Mouse (Mus musculus) gastrocnemius, postnatal 36 days (tissue): Measurements from ENCODE around the gene Mpv17l2. TPM values are rescaled to one million over a fixed set of nuclear protein-coding genes. Genes with fewer than 3 reads are reported as not detected.
A peak's percentile ranks its signal among the peaks of the same experiment; 100 is the strongest.

Source experiments
- DNase-seq, 2 experiments: peaks; one replicate each; pipeline ENCODE4 v3.0.0; 2022
- intact Hi-C: fragments of 180-260 bp; cut with DNase I; formaldehyde crosslinking; loops from one replicate; pipeline ENCODE4 v1.15.1; 2025
- total RNA-seq, 2 experiments: library from RNA; stranded (reverse); gene quantifications; 2 replicates each; pipeline ENCODE4 v1.2.3; 2021

Mpv17l2 gene
- total RNA-seq, 2 experiments from 2014 or later = 20.7 to 21.4 TPM

GRCm38 (mm10) chr8:70769359-70769758, 8.6 kb upstream of the Mpv17l2 start:
- peak; percentile 91 to 94 for DNase-seq
- intact Hi-C loops = no loop called here

- no peak for DNase-seq
- intact Hi-C loops = no loop called here
Observed at GRCm38 (mm10) chr8:70768956-70769355, 8.2 kb upstream of the Mpv17l2 start.

GRCm38 (mm10) chr8:70768231-70768776, 7.6 kb upstream of the Mpv17l2 start:
- intact Hi-C loops = no loop called here

GRCm38 (mm10) chr8:70767503-70767902, 6.8 kb upstream of the Mpv17l2 start:
- intact Hi-C loops = no loop called here
- DNase-seq = no peak

More at GRCm38 (mm10) chr8:70768231-70768776, 7.6 kb upstream of the Mpv17l2 start:
- DNase-seq = no peak

- DNase-seq = peak; percentile 72 to 73
- intact Hi-C loops = no loop called here
Observed at GRCm38 (mm10) chr8:70766571-70767440, 6.1 kb upstream of the Mpv17l2 start.

GRCm38 (mm10) chr8:70765838-70766570, 5.3 kb upstream of the Mpv17l2 start:
- intact Hi-C loops = no loop called here
- DNase-seq = no peak

- DNase-seq = no peak
- intact Hi-C loops = no loop called here
Observed at GRCm38 (mm10) chr8:70765329-70765728, 4.6 kb upstream of the Mpv17l2 start.

GRCm38 (mm10) chr8:70764676-70765075, 3.9 kb upstream of the Mpv17l2 start:
- intact Hi-C loops = no loop called here
- DNase-seq = no peak

GRCm38 (mm10) chr8:70764026-70764425, 3.3 kb upstream of the Mpv17l2 start:
- intact Hi-C loops = no loop called here
- DNase-seq = no peak

- intact Hi-C loops = no loop called here
- DNase-seq = no peak
Observed at GRCm38 (mm10) chr8:70763354-70763753, 2.6 kb upstream of the Mpv17l2 start.

GRCm38 (mm10) chr8:70762118-70762517, 1.4 kb upstream of the Mpv17l2 start:
- intact Hi-C loops = no loop called here

GRCm38 (mm10) chr8:70760350-70760749, 396 bp downstream of the Mpv17l2 start:
- intact Hi-C loops = no loop called here
- no peak for DNase-seq

More at GRCm38 (mm10) chr8:70762118-70762517, 1.4 kb upstream of the Mpv17l2 start:
- DNase-seq = no peak

- DNase-seq = peak; percentile 15 to 26
- intact Hi-C loops = no loop called here
Observed at GRCm38 (mm10) chr8:70758616-70759561, 1.9 kb downstream of the Mpv17l2 start.

GRCm38 (mm10) chr8:70758308-70758615, 2.5 kb downstream of the Mpv17l2 start:
- intact Hi-C loops = no loop called here
- peak in 1 of 2 experiments; percentile 11 for DNase-seq

- intact Hi-C loops = no loop called here
- DNase-seq = peak; percentile 8 to 15
Observed at GRCm38 (mm10) chr8:70757523-70758307, 3.0 kb downstream of the Mpv17l2 start.

- peak in 1 of 2 experiments; percentile 13 for DNase-seq
- intact Hi-C loops = no loop called here
Observed at GRCm38 (mm10) chr8:70756476-70757040, 4.2 kb downstream of the Mpv17l2 start.

GRCm38 (mm10) chr8:70755661-70756475, 4.9 kb downstream of the Mpv17l2 start:
- DNase-seq = peak; percentile 4 to 15
- intact Hi-C loops = no loop called here
